14 mouse cellular contexts compared by ENCODE assay signal in genomic region chr7:143198443-143198842, GRCm38 (mm10).
A peak's percentile ranks its signal among the peaks of the same experiment; 100 is the strongest.
DNase-seq lines count a peak whose midpoint lies in the region; ATAC-seq and TF ChIP-seq lines count a peak whose summit lies in the region.
"Had no signal": no experiment of that assay in that cellular context is flagged by ENCODE, and none has a peak within 500 bp of the region (broad histone marks: within the 10 kb centered on the region; RNA-seq: fewer than 3 reads in every experiment).

No protein-coding gene starts in this region.

- H3K4me3 ChIP-seq in forebrain, embryonic 15.5 days = 0 out of 2 replicates have a peak overlapping the region, but pooled peaks have one; percentile 19
- H3K4me3 ChIP-seq in hindbrain, postnatal 0 days (ENCODE audit: low read length) = no peak overlapping the region
- no peak overlapping the region for H3K4me3 ChIP-seq in neural tube, embryonic 11.5 days (ENCODE audit: low read depth, low read length)
- H3K4me3 ChIP-seq: heart, embryonic 13.5 days; liver, embryonic 12.5 days had no signal

- peak; percentile 3 for DNase-seq in heart, postnatal 4 days
- no peak for DNase-seq in heart, postnatal 25 days (ENCODE audit: low spot score)
- no peak for DNase-seq in hindbrain, postnatal 0 days (ENCODE audit: low spot score)
- DNase-seq in neural tube, embryonic 11.5 days (ENCODE audit: low spot score) = no peak
- DNase-seq in MN1 (ENCODE audit: low spot score) = no peak
- DNase-seq in layer of hippocampus, adult 11-12 months (ENCODE audit: low spot score) = no peak
- DNase-seq: adrenal gland, postnatal 10 days; lung, postnatal 14 days; thymus, postnatal 4 days had no signal

- no peak overlapping the region for H3K9ac ChIP-seq in forebrain, embryonic 15.5 days (replicated peaks)
- no peak overlapping the region for H3K9ac ChIP-seq in hindbrain, postnatal 0 days (replicated peaks; ENCODE audit: low read length)
- H3K9ac ChIP-seq in neural tube, embryonic 11.5 days (ENCODE audit: low read length) = peak overlapping the region; percentile 29
- H3K9ac ChIP-seq: heart, embryonic 13.5 days; liver, embryonic 12.5 days had no signal

- H3K4me1 ChIP-seq in forebrain, embryonic 15.5 days = peaks cover 12% of the 10 kb centered on the region
- no peaks in the 10 kb centered on the region for H3K4me1 ChIP-seq in hindbrain, postnatal 0 days (ENCODE audit: insufficient read depth, low read length)
- H3K4me1 ChIP-seq in neural tube, embryonic 11.5 days (ENCODE audit: control insufficient read depth, insufficient read depth, low read length) = no peaks in the 10 kb centered on the region
- H3K4me1 ChIP-seq: liver, embryonic 12.5 days had no signal

- intact Hi-C loops in heart, postnatal 25 days (cut with DNase I) = no loop called here

- H3K27ac ChIP-seq in forebrain, embryonic 15.5 days (replicated peaks) = no peak overlapping the region
- no peak overlapping the region for H3K27ac ChIP-seq in hindbrain, postnatal 0 days
- H3K27ac ChIP-seq in neural tube, embryonic 11.5 days (ENCODE audit: low read depth, low read length) = no peak overlapping the region
- H3K27ac ChIP-seq: heart, embryonic 13.5 days; kidney, postnatal 0 days; liver, embryonic 12.5 days had no signal

- no peaks in the 10 kb centered on the region for H3K27me3 ChIP-seq in forebrain, embryonic 15.5 days
- H3K27me3 ChIP-seq in hindbrain, postnatal 0 days (ENCODE audit: insufficient read depth, low read length) = no peaks in the 10 kb centered on the region
- no peaks in the 10 kb centered on the region for H3K27me3 ChIP-seq in neural tube, embryonic 11.5 days (ENCODE audit: control insufficient read depth, insufficient read depth, low read length)
- H3K27me3 ChIP-seq: liver, embryonic 12.5 days had no signal

- peak; percentile 29; the same call in 1 of the 2 replicates for ATAC-seq in forebrain, embryonic 15.5 days (replicated peaks)
- no peak for ATAC-seq in hindbrain, postnatal 0 days
- ATAC-seq in neural tube, embryonic 11.5 days (ENCODE audit: insufficient read depth, low FRiP score, low TSS enrichment) = no peak
- no peak for ATAC-seq in megakaryocyte progenitor cell, adult 5-6 weeks (replicated peaks; ENCODE audit: poor library complexity)
- ATAC-seq: liver, embryonic 12.5 days had no signal

- H3K9me3 ChIP-seq in forebrain, embryonic 15.5 days = no peaks in the 10 kb centered on the region
- no peaks in the 10 kb centered on the region for H3K9me3 ChIP-seq in hindbrain, postnatal 0 days (ENCODE audit: low read length)
- no peaks in the 10 kb centered on the region for H3K9me3 ChIP-seq in neural tube, embryonic 11.5 days (ENCODE audit: control insufficient read depth, low read length)
- H3K9me3 ChIP-seq: heart, embryonic 13.5 days; liver, embryonic 12.5 days had no signal

- 18% methylated on average over 7 of the region's 7 CpGs for WGBS in forebrain, embryonic 15.5 days
- WGBS in hindbrain, postnatal 0 days = 17% methylated on average over 7 of the region's 7 CpGs
- WGBS in neural tube, embryonic 11.5 days = 63% methylated on average over 7 of the region's 7 CpGs

- TF ChIP-seq CTCF in hindbrain, postnatal 0 days (IDR thresholded peaks at IDR 0.05; ENCODE audit: low read depth) = no peak

- H3K4me2 ChIP-seq in forebrain, embryonic 15.5 days (replicated peaks) = peak overlapping the region; percentile 37
- peak overlapping the region; percentile 39 for H3K4me2 ChIP-seq in hindbrain, postnatal 0 days (ENCODE audit: low read depth, low read length)
- H3K4me2 ChIP-seq in neural tube, embryonic 11.5 days (ENCODE audit: low read depth) = no peak overlapping the region
- H3K4me2 ChIP-seq: heart, embryonic 13.5 days; liver, embryonic 12.5 days had no signal

- no peaks in the 10 kb centered on the region for H3K36me3 ChIP-seq in forebrain, embryonic 15.5 days
- H3K36me3 ChIP-seq in hindbrain, postnatal 0 days (ENCODE audit: insufficient read depth, low read length) = no peaks in the 10 kb centered on the region
- H3K36me3 ChIP-seq in neural tube, embryonic 11.5 days (ENCODE audit: control insufficient read depth, insufficient read depth, low read length) = no peaks in the 10 kb centered on the region
- H3K36me3 ChIP-seq: liver, embryonic 12.5 days had no signal
